Mouse (Mus musculus) kidney, adult 2 months (tissue): ENCODE data around the gene Rps6kb2.

Source experiments
- CTCF ChIP-seq: fragments of 200-500 bp; conservative IDR thresholded peaks from 2 replicates; pipeline ENCODE4 v1.5.1; 2011; ENCODE audit warnings: low read depth, mild to moderate bottlenecking, control low read depth, low read length, moderate library complexity, mixed read lengths; ENCODE audit not compliant: insufficient read depth, insufficient read length
- POLR2A ChIP-seq: fragments of 200-500 bp; IDR thresholded peaks from one replicate; pipeline ENCODE4 v1.6.1; 2011; ENCODE audit warnings: low read depth, low read length, control low read depth

DNA sequence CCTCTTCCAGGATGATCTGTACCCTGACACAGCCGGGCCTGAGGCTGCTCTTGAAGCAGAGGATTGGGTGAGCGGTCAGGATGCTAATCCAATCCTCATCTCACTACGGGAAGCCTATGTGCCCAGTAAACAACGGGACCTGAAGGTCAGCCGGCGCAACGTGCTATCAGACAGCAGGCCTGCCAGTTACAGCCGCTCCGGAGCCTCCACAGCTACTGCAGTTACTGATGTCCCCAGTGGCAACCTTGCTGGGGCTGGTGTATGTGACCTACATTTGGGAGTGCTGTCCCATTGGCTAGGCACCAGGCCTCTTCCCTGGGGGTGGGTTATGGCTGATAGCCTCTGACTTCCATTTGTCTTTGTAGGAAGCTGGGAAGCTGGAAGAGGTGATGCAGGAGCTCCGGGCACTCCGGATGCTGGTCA lies 9.9 kb downstream of the Rps6kb2 start, which contains the start of gene Ptprcap:
- TF ChIP-seq POLR2A (no peak), CTCF (no peak)
